Comparison of ENCODE assay signal across 13 mouse cellular contexts in genomic region chr11:75945805-75946450, GRCm38 (mm10). TPM values are rescaled to one million over a fixed set of nuclear protein-coding genes. Genes with fewer than 3 reads are reported as not detected.
A peak's percentile ranks its signal among the peaks of the same experiment; 100 is the strongest.
DNase-seq lines count a peak whose midpoint lies in the region; ATAC-seq and TF ChIP-seq lines count a peak whose summit lies in the region.
"Had no signal": no experiment of that assay in that cellular context is flagged by ENCODE, and none has a peak within 500 bp of the region (broad histone marks: within the 10 kb centered on the region; RNA-seq: fewer than 3 reads in every experiment).

No protein-coding gene starts in this region.

- no peak overlapping the region for H3K4me3 ChIP-seq in heart, embryonic 11.5 days (ENCODE audit: low read depth, low read length)
- H3K4me3 ChIP-seq in intestine, embryonic 16.5 days (ENCODE audit: low read length), result no peak overlapping the region
- H3K4me3 ChIP-seq in midbrain, postnatal 0 days (ENCODE audit: low read depth, low read length), result no peak overlapping the region

- no peaks in the 10 kb centered on the region for H3K9me3 ChIP-seq in heart, embryonic 11.5 days (replicated peaks; ENCODE audit: control insufficient read depth, low read length)
- H3K9me3 ChIP-seq in intestine, embryonic 16.5 days (ENCODE audit: control insufficient read depth, low read length), result peaks cover 6% of the 10 kb centered on the region; the same call in 1 of the 2 replicates
- no peaks in the 10 kb centered on the region for H3K9me3 ChIP-seq in midbrain, postnatal 0 days (ENCODE audit: low read length)

- no peaks in the 10 kb centered on the region for H3K36me3 ChIP-seq in heart, embryonic 11.5 days (ENCODE audit: control insufficient read depth, insufficient read depth, low read length)
- H3K36me3 ChIP-seq in intestine, embryonic 16.5 days (ENCODE audit: control insufficient read depth, insufficient read depth, low read length), result no peaks in the 10 kb centered on the region
- H3K36me3 ChIP-seq in midbrain, postnatal 0 days (ENCODE audit: insufficient read depth, low read length), result no peaks in the 10 kb centered on the region

- peak overlapping the region; percentile 62 for H3K27ac ChIP-seq in heart, embryonic 11.5 days (ENCODE audit: low read depth, low read length)
- no peak overlapping the region for H3K27ac ChIP-seq in intestine, embryonic 16.5 days (ENCODE audit: low read length)
- H3K27ac ChIP-seq in midbrain, postnatal 0 days (ENCODE audit: low read depth, low read length), result peak overlapping the region; percentile 65

- 18% methylated on average over 9 of the region's 9 CpGs for WGBS in heart, embryonic 11.5 days (ENCODE audit: insufficient replicate concordance)
- WGBS in intestine, embryonic 16.5 days, result 42% methylated on average over 9 of the region's 9 CpGs
- whole genome bisulfite sequencing in midbrain, postnatal 0 days, result 6% methylated on average over 9 of the region's 9 CpGs

- 0 out of 2 replicates have a peak overlapping the region, but pooled peaks have one; percentile 3 for H3K9ac ChIP-seq in heart, embryonic 11.5 days (ENCODE audit: low read depth, low read length)
- 0 out of 2 replicates have a peak overlapping the region, but pooled peaks have one; percentile 20 for H3K9ac ChIP-seq in intestine, embryonic 16.5 days (ENCODE audit: low read depth, low read length)
- no peak overlapping the region for H3K9ac ChIP-seq in midbrain, postnatal 0 days (replicated peaks; ENCODE audit: low read length, poor library complexity, severe bottlenecking)

- no peak overlapping the region for H3K4me2 ChIP-seq in heart, embryonic 11.5 days
- no peak overlapping the region for H3K4me2 ChIP-seq in intestine, embryonic 16.5 days (ENCODE audit: low read depth, low read length)
- H3K4me2 ChIP-seq in midbrain, postnatal 0 days (ENCODE audit: low read depth, low read length, poor library complexity, severe bottlenecking), result no peak overlapping the region

- ATAC-seq in heart, embryonic 11.5 days (replicated peaks; ENCODE audit: insufficient number of reproducible peaks, low FRiP score, low TSS enrichment), result 0 out of 2 replicates have a peak, but pooled peaks have one; percentile 49
- no peak for ATAC-seq in intestine, embryonic 16.5 days
- ATAC-seq in midbrain, postnatal 0 days (ENCODE audit: low FRiP score), result no peak

- TF ChIP-seq CTCF in midbrain, postnatal 0 days (IDR thresholded peaks at IDR 0.05), result no peak

- no peak for DNase-seq in heart, adult 11 months
- DNase-seq in retina, embryonic 14.5 days (ENCODE audit: low spot score), result peak; percentile 24
- DNase-seq in retina, postnatal 1 day, result no peak
- DNase-seq in midbrain, postnatal 0 days (ENCODE audit: low spot score), result no peak
- DNase-seq in frontal cortex, postnatal 14 days (ENCODE audit: low spot score in 2 of 2), result no peak
- no peak for DNase-seq in frontal cortex, adult 2 months (ENCODE audit: extremely low spot score in 1 of 2, low spot score in 1 of 2)
- DNase-seq: kidney, postnatal 36 days; spleen, adult 18-20 months; thymus, adult 18-20 months had no signal

- H3K27me3 ChIP-seq in heart, embryonic 11.5 days (ENCODE audit: control insufficient read depth, insufficient read depth, low read length), result no peaks in the 10 kb centered on the region
- no peaks in the 10 kb centered on the region for H3K27me3 ChIP-seq in intestine, embryonic 16.5 days (replicated peaks; ENCODE audit: control insufficient read depth, insufficient read depth, low read length)
- no peaks in the 10 kb centered on the region for H3K27me3 ChIP-seq in midbrain, postnatal 0 days (ENCODE audit: insufficient read depth, low read length)

- peaks cover 31% of the 10 kb centered on the region for H3K4me1 ChIP-seq in heart, embryonic 11.5 days (ENCODE audit: control insufficient read depth, insufficient read depth, low read length)
- H3K4me1 ChIP-seq in intestine, embryonic 16.5 days (ENCODE audit: control insufficient read depth, insufficient read depth, low read length), result peaks cover 22% of the 10 kb centered on the region
- H3K4me1 ChIP-seq in midbrain, postnatal 0 days (ENCODE audit: insufficient read depth, low read length), result peaks cover 12% of the 10 kb centered on the region

RNA-seq across cellular contexts. Expression of gene Rph3al, which starts 7.7 kb away (rescaled TPM):
- 4.1 and 5.1 TPM in 2 replicates for polyA plus RNA-seq in heart, embryonic 11.5 days (2014; fragmentation: Nextera tagmentation; extraction: Ambion mirVana)
- 20.1 and 21.1 TPM in 2 replicates for polyA plus RNA-seq in intestine, embryonic 16.5 days (2015; fragmentation: Nextera tagmentation; extraction: Ambion mirVana)
- 3.4 and 4.0 TPM in 2 replicates for total RNA-seq in midbrain, postnatal 0 days (2014; rRNA removed)
- 3.0 and 3.1 TPM in 2 replicates for polyA plus RNA-seq in midbrain, postnatal 0 days (2015; fragmentation: Nextera tagmentation; extraction: Ambion mirVana)
- polyA plus RNA-seq in frontal cortex, adult 2 months (2012; rRNA removed), result 0.84 and 1.1 TPM in 2 replicates

RNA-seq across cellular contexts. Expression of gene 1700016K19Rik, which starts 53.8 kb away (rescaled TPM):
- not detected in 2 replicates for polyA plus RNA-seq in heart, embryonic 11.5 days (2014; fragmentation: Nextera tagmentation; extraction: Ambion mirVana)
- polyA plus RNA-seq in intestine, embryonic 16.5 days (2015; fragmentation: Nextera tagmentation; extraction: Ambion mirVana), result 2.1 and 2.6 TPM in 2 replicates
- total RNA-seq in midbrain, postnatal 0 days (2014; rRNA removed), result 5.5 and 11.3 TPM in 2 replicates
- polyA plus RNA-seq in midbrain, postnatal 0 days (2015; fragmentation: Nextera tagmentation; extraction: Ambion mirVana), result 8.6 and 8.8 TPM in 2 replicates
- polyA plus RNA-seq in frontal cortex, adult 2 months (2012; rRNA removed), result 8.4 and 9.1 TPM in 2 replicates
- polyA plus RNA-seq: C2C12; liver, embryonic 16.5 days had no signal
